Mouse (Mus musculus) brain, embryonic 18.5 days (tissue): ENCODE data around the gene Mak.

Experiments used
- DNase-seq: peaks from one replicate; pipeline ENCODE4 v3.0.0-alpha.2; 2012; ENCODE audit warnings: low read depth, low spot score

The Mak gene

DNA sequence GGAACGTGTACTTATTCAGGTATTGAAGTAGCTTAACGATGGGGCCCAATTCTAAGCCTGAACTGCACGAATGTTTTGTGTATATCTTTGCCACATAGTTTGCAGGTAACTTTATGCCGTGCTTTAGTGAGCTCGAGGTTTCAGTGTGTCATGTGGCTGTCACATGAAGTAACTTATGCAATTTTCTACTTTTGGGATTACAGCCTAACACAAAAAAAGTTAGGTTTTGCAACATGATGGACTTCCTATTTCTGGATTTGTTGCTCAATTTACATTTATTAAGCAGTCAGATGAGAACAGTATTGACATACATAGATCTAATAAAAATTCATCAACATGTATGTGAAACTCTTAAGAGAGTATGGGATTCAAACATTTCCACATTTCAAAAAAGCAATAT, 5.7 kb downstream of the Mak start:
- no peak for DNase-seq

- DNase-seq: no peak
Measured at GRCm38 (mm10) chr13:41071617-41072016, 7.9 kb downstream of the Mak start.

GRCm38 (mm10) chr13:41067618-41068017, 11.9 kb downstream of the Mak start:
- no peak for DNase-seq

GRCm38 (mm10) chr13:41051965-41052364, 27.5 kb downstream of the Mak start:
- no peak for DNase-seq

- no peak for DNase-seq
Measured at GRCm38 (mm10) chr13:41047280-41047679, 32.2 kb downstream of the Mak start.

DNA sequence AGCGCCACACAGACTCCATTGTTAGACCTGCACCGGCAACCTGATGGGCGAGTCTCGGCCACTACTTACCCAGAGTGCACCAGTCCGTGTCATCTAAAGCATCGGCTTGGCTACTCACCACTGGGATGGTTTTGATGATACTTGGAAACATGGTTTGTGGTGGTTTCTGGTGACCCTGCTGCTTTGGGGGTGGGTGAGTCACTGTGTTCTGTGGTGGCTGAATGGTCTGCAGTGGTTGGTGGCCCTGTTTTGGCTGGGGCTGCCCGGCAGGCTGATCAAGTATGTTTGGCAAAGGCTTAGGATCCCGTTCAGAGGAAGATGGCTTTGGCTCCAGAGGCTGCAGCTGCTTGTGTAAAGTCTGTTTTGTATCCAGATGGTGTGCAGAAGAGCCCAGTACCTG, 33.6 kb downstream of the Mak start:
- no peak for DNase-seq

GRCm38 (mm10) chr13:41042511-41042910, 37.0 kb downstream of the Mak start:
- DNase-seq: no peak

GRCm38 (mm10) chr13:41030098-41030497, 49.4 kb downstream of the Mak start:
- no peak for DNase-seq

GRCm38 (mm10) chr13:41022099-41022498, 57.4 kb downstream of the Mak start:
- no peak for DNase-seq

DNA sequence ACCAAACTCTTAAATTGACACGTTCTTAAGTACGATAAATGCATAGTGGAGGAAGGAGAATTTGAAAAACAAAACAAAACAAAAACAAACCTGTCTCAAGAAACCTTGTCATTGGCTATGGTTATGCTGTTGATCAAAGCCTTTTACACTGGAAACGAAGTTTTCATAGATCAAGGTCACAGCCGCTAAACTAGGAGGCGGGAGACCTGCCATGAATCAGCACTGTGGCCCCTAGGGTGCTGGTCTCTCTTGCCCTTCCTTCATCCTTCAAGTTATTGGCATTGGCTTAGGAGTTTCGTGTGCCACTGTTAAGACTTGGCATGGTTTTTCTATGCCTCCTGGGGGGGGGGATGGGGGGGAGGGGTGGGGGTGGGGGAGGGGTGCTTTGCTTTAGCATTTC, 57.9 kb downstream of the Mak start:
- no peak for DNase-seq

- no peak for DNase-seq
Measured at GRCm38 (mm10) chr13:41020494-41020893, 59.0 kb downstream of the Mak start.

DNA sequence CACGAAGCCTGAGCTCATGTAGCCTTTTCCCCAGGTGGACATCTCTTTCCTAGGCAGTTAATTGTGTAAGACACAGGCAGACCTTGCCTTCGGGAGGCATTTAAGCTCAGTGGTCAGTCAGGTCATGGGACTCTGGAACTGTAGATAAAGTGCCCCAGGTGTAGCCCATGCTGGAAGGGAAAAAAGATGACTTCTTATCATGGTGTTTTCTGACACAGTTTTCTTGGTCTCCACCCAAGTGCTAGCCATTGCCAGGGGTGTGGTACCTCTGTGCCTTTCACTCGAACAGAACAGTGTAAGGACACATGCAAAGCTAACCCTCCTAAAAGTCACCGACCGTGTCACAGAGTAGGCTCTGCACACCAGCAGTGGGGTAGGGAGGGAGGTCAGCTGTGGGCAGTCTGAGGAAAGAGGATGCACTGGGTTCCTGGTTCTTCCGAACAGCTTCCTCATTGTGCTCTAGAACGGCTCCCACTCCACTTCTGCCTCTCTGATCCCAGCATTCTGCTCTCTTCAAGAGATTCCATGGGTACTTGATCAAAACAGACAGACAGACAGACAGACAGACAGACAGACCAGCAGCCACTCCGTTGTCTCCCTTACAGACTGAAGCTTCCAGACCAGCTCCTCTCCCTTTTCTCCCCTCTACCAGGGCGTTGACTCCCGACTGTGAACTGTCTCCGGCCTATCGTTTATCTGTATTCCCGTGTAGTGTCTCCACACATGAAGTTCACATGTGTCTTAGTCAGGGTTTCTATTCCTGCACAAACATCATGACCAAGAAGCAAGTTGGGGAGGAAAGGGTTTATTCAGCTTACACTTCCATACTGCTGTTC, 60.5 kb downstream of the Mak start:
- DNase-seq: no peak

DNA sequence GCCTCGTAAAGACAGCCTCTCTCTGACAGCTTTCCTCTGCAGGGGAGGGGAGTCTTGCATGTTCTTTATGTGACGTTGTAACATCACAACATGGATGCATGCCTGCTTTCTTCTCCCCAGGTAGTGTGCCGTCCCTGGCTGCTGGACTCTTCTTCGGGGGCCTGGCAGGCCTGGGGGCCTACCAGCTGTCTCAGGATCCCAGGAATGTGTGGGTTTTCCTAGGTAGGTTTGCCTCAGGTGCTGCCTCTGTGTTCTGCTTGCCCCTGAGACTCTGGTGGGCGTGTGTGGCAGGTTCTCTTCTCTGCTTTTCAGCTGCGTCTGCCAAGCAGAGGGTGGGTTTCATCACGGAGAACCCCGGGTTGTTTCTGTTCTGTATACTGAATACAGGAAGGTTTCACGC, 61.3 kb downstream of the Mak start:
- no peak for DNase-seq

GRCm38 (mm10) chr13:41017832-41018231, 61.7 kb downstream of the Mak start:
- no peak for DNase-seq

DNA sequence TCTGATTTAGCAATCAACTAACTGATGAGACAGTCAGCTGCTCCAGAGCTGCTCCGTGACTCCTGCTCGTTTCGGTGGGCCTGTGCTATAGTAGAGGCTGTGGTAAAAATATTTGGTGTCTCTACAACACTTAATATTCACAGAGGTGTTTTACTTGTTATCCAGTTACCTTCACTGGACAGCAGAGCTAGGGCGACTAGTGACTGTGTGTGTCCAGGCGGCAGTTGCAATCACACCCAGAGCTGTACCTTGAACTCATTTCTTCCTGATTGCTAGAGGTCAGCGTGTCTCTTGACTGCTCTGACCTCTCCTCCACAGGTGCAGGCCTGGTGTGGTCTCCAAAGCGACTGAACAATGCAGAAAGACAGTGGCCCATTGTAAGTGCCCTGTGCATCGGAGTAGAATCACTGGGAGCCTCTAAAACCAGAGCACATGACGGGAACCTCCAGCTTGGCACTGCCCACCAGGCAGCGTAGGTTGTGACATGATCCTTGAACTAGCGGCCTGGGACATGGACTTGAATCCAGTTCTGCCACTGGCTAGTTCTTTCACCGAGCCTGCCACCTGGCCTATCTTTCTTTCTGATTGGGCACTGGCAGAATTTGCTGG, 62.6 kb downstream of the Mak start:
- no peak for DNase-seq

- DNase-seq: peak; percentile 82
Measured at GRCm38 (mm10) chr13:41015829-41016634, 63.5 kb downstream of the Mak start, which contains the start of gene Tmem14c. Tmem14c (plus strand) TSS chr13:41016292.

- no peak for DNase-seq
Measured at GRCm38 (mm10) chr13:41008946-41009345, 70.6 kb downstream of the Mak start.

GRCm38 (mm10) chr13:41008271-41008670, 71.2 kb downstream of the Mak start:
- no peak for DNase-seq

DNA sequence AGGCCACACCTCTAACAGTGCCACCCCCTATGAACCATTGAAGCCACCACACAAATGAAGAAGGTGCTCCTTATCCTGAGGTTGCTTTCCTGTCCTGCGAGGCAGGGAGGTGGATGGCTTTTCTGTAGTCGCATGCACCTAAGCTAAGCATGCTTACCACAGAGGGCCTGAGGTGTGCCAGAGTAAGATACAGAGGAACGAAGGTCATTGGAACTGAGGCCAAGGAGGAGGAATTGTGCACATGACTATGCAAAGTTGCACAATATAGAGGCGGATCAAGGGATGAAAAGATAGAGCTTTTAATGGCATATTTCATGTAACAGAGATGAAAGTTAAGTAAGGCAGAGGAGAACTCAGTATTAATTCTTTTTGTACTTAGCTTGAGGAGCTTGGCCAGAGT, 73.3 kb downstream of the Mak start:
- no peak for DNase-seq

DNA sequence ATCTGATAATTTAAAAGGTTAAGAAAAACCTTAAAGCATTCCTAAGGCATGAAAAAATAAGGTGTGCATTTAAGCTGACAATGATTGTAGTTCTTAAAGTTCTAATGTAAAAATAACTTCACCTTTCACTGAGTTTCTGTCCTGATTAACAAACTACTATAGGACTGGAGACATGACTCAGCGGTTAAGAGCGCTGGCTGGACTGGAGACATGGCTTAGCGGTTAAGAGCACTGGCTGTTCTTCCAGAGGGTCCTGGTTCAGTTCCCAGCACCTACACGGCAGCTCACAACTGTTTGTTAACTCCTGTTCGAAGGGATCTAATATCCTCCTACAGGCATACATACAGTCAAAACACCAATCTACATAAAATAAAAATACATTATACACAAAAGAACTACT, 77.5 kb downstream of the Mak start:
- no peak for DNase-seq

DNA sequence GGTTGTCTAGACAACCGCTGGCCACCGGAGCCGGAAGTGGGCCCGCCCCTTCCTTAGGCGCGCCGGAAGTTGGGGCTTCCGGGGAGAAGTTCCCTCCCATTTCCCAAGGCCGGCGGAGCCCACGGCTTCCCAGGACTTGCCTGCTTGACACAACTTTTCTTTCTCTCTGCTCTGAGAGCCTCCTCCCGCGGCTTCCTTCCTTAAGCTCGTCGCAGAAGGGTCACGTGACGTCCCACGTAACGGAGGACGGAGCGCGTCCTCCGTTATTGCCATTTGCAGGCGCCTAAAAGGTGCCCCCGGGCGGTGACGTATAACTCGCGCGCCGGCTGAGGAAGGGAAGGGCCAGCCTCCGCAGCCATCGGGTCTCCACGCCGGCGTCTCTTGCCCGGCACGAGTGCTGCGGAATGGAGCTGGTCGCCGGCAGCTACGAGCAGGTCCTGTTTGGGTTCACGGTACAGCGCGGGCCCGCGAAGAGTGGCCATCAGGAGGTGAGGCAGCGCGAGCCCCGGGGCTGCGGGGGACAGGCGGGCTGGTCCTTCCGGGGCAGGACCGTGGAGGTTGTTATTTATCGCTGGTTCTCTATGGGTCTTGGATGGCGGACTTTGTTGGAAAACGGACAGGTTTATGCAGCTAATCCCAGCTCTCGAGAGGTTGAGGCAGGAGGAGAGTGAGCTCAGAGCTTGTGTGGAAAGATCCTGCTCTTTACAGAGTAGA, 78.4 kb downstream of the Mak start, which contains the start of gene Pak1ip1:
Gene Pak1ip1 (plus strand): TSS at position 98 of the 714 bp plus-strand sequence.
- DNase-seq: peak; percentile 87
